Mouse (Mus musculus): ENCODE results near the gene Diaph3. TPM values are rescaled to one million over a fixed set of nuclear protein-coding genes. Genes with fewer than 3 reads are reported as not detected.

The Diaph3 gene
- total and polyA plus RNA-seq, 3 experiments, result 16.2 to 36.9 (median 17.5) TPM

DNA sequence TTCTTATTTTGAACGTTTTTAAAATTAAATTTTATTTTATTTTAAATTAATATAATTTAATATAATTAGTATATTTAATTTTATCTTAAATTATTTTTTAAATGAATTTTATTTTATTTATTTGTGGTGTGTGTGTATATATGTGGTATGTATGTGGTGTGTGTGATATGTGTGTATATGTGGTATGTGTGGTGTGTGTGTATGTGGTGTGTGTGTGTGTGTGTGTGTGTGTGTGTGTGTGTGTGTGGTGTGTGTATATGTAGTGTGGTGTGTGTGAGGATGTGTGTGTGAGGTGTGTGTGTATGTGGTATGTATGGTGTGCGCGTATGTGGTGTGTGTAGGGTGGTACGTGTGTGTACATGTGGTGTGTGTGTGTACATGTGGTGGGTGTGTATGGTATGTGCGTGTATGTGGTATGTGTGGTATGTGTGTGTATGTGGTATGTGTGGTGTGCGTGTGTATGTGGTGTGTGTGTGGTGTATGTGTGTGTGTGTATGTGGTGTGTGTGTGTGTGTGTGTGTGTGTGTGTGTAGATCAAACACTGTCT lies 505.4 kb downstream of the Diaph3 start:
- H3K4me3 ChIP-seq (replicated peaks in 1 of 3; ENCODE audit: low read depth in 2 of 3, low read length in 2 of 3, poor library complexity in 1 of 3), result no peak overlapping the region
- no peak overlapping the region for H3K4me2 ChIP-seq (ENCODE audit: insufficient read depth, low read depth, poor library complexity, severe bottlenecking)
- no peak for DNase-seq (ENCODE audit: extremely low read depth)
- no peak overlapping the region for H3K9ac ChIP-seq (ENCODE audit: insufficient read depth, low read depth)
- no peaks in the 10 kb centered on the region for H3K27me3 ChIP-seq (replicated peaks)
- TF ChIP-seq MAFK (IDR thresholded peaks at IDR 0.05; ENCODE audit: insufficient replicate concordance, low read length), result no peak
- TF ChIP-seq RCOR1 (conservative IDR thresholded peaks at IDR 0.05; ENCODE audit: low read depth, low read length), result no peak
- TF ChIP-seq KAT2A (IDR thresholded peaks at IDR 0.05; ENCODE audit: insufficient replicate concordance, low read length), result no peak
- TF ChIP-seq SMC3 (IDR thresholded peaks at IDR 0.05; ENCODE audit: low read depth, low read length), result no peak
- no peak for TF ChIP-seq ETS1 (conservative IDR thresholded peaks at IDR 0.05; ENCODE audit: low read depth, low read length)
- TF ChIP-seq TBP (conservative IDR thresholded peaks at IDR 0.05; ENCODE audit: low read depth, low read length), result no peak
- no peak for TF ChIP-seq JUND (conservative IDR thresholded peaks at IDR 0.05; ENCODE audit: low read depth, low read length)
- no peak for TF ChIP-seq BHLHE40 (IDR thresholded peaks at IDR 0.05; ENCODE audit: low read depth, low read length)
- no peak for TF ChIP-seq POLR2AphosphoS2 (IDR thresholded peaks at IDR 0.05; ENCODE audit: low read depth, low read length)
- TF ChIP-seq MAX (IDR thresholded peaks at IDR 0.05; ENCODE audit: low read length), result no peak
- no peak for TF ChIP-seq CHD1 (IDR thresholded peaks at IDR 0.05; ENCODE audit: low read depth, low read length)
- no peak for TF ChIP-seq TCF12 (IDR thresholded peaks at IDR 0.05; ENCODE audit: low read depth, low read length)
- TF ChIP-seq JUN (IDR thresholded peaks at IDR 0.05; ENCODE audit: insufficient read depth, low read depth, low read length), result no peak
- TF ChIP-seq CTCF (conservative IDR thresholded peaks at IDR 0.05 in 1 of 2, IDR thresholded peaks at IDR 0.05 in 1 of 2; ENCODE audit: low read depth in 2 of 2, low read length in 2 of 2), result no peak
- TF ChIP-seq RAD21 (IDR thresholded peaks at IDR 0.05; ENCODE audit: low read depth, low read length), result no peak
- H3K79me2 ChIP-seq (replicated peaks; ENCODE audit: control insufficient read depth, extremely low read depth, insufficient read depth, poor library complexity, severe bottlenecking), result no peaks in the 10 kb centered on the region
- H3K9me3 ChIP-seq (replicated peaks; ENCODE audit: low read length), result no peaks in the 10 kb centered on the region
- H3K4me1 ChIP-seq (ENCODE audit: control insufficient read depth in 1 of 2, insufficient read depth in 2 of 2), result no peaks in the 10 kb centered on the region
- no peak overlapping the region for H3K27ac ChIP-seq (ENCODE audit: insufficient read depth, low read depth)
- dilution Hi-C loops (cut with MboI; ENCODE audit: extremely low pct_ligation_motif_present, extremely low pct_unique_long_range_greater_than_20kb, low sequenced_read_pairs) (no loop called here), in situ Hi-C loops (cut with MboI; ENCODE audit: low pct_ligation_motif_present, low pct_unique_long_range_greater_than_20kb, low sequenced_read_pairs) (no loop called here)
- no peaks in the 10 kb centered on the region for H3K36me3 ChIP-seq (replicated peaks in 1 of 2; ENCODE audit: control insufficient read depth in 1 of 2, insufficient read depth in 1 of 2, low read length in 1 of 2)

DNA sequence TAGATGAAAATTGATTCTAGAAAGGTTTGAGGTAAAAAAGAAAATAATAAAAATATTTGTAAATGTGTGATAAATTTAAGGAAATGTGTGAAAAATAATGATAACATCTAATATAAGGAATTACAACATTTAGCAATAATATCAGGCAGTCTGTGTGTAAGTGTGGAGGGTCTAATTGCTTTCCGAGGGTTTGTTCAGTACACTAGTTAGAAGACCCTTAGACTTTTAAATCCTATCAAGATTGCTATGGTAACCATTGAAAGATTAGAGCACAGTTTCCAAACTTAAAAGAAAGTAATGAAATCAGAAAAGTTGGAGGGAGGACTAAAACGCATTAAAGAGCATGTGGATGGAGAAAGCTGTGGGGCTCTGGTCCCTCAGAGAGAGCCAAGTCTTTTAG lies 506.0 kb downstream of the Diaph3 start:
- no peak for DNase-seq (ENCODE audit: extremely low read depth)
- H3K27me3 ChIP-seq (replicated peaks), result no peaks in the 10 kb centered on the region
- H3K79me2 ChIP-seq (replicated peaks; ENCODE audit: control insufficient read depth, extremely low read depth, insufficient read depth, poor library complexity, severe bottlenecking), result no peaks in the 10 kb centered on the region
- no peak overlapping the region for H3K9ac ChIP-seq (ENCODE audit: insufficient read depth, low read depth)
- H3K4me1 ChIP-seq (ENCODE audit: control insufficient read depth in 1 of 2, insufficient read depth in 2 of 2), result no peaks in the 10 kb centered on the region
- no peaks in the 10 kb centered on the region for H3K9me3 ChIP-seq (replicated peaks; ENCODE audit: low read length)
- no peak overlapping the region for H3K27ac ChIP-seq (ENCODE audit: insufficient read depth, low read depth)
- dilution Hi-C loops (cut with MboI; ENCODE audit: extremely low pct_ligation_motif_present, extremely low pct_unique_long_range_greater_than_20kb, low sequenced_read_pairs) (no loop called here), in situ Hi-C loops (cut with MboI; ENCODE audit: low pct_ligation_motif_present, low pct_unique_long_range_greater_than_20kb, low sequenced_read_pairs) (no loop called here)
- no peak for TF ChIP-seq USF1 (IDR thresholded peaks at IDR 0.05; ENCODE audit: low read depth, low read length)
- no peaks in the 10 kb centered on the region for H3K36me3 ChIP-seq (replicated peaks in 1 of 2; ENCODE audit: control insufficient read depth in 1 of 2, insufficient read depth in 1 of 2, low read length in 1 of 2)
- no peak overlapping the region for H3K4me3 ChIP-seq (replicated peaks in 1 of 3; ENCODE audit: low read depth in 2 of 3, low read length in 2 of 3, poor library complexity in 1 of 3)
- no peak overlapping the region for H3K4me2 ChIP-seq (ENCODE audit: insufficient read depth, low read depth, poor library complexity, severe bottlenecking)
